Mouse (Mus musculus): ENCODE results near the gene Sgip1.

Sgip1 gene

GRCm38 (mm10) chr4:102840062-102840798 is 99.1 kb downstream of the Sgip1 start:
- no peak for DNase-seq (ENCODE audit: low read depth, low spot score)

GRCm38 (mm10) chr4:102840956-102841729 is 100.0 kb downstream of the Sgip1 start:
- DNase-seq (ENCODE audit: low read depth, low spot score): no peak

- DNase-seq (ENCODE audit: low read depth, low spot score): no peak
Observed at GRCm38 (mm10) chr4:102850498-102850897, 109.4 kb downstream of the Sgip1 start.

- no peak for DNase-seq (ENCODE audit: low read depth, low spot score)
Observed at GRCm38 (mm10) chr4:102851161-102851560, 110.1 kb downstream of the Sgip1 start.

GRCm38 (mm10) chr4:102852290-102852689 is 111.2 kb downstream of the Sgip1 start:
- peak; percentile 58 for DNase-seq (ENCODE audit: low read depth, low spot score)

- DNase-seq (ENCODE audit: low read depth, low spot score): no peak
Observed at GRCm38 (mm10) chr4:102852808-102853207, 111.7 kb downstream of the Sgip1 start.

GRCm38 (mm10) chr4:102853330-102854022 is 112.4 kb downstream of the Sgip1 start:
- DNase-seq (ENCODE audit: low read depth, low spot score): no peak

- DNase-seq (ENCODE audit: low read depth, low spot score): no peak
Observed at GRCm38 (mm10) chr4:102854928-102855892, 114.1 kb downstream of the Sgip1 start.

- DNase-seq (ENCODE audit: low read depth, low spot score): peak; percentile 85
Observed at GRCm38 (mm10) chr4:102856086-102856485, 115.0 kb downstream of the Sgip1 start.

- no peak for DNase-seq (ENCODE audit: low read depth, low spot score)
Observed at GRCm38 (mm10) chr4:102859259-102860194, 118.4 kb downstream of the Sgip1 start.

- no peak for DNase-seq (ENCODE audit: low read depth, low spot score)
Observed at GRCm38 (mm10) chr4:102862751-102863710, 121.9 kb downstream of the Sgip1 start.

GRCm38 (mm10) chr4:102866531-102866930 is 125.4 kb downstream of the Sgip1 start:
- no peak for DNase-seq (ENCODE audit: low read depth, low spot score)

- DNase-seq (ENCODE audit: low read depth, low spot score): no peak
Observed at GRCm38 (mm10) chr4:102871274-102871673, 130.2 kb downstream of the Sgip1 start.

GRCm38 (mm10) chr4:102883142-102883541 is 142.0 kb downstream of the Sgip1 start:
- no peak for DNase-seq (ENCODE audit: low read depth, low spot score)

GRCm38 (mm10) chr4:102884228-102884627 is 143.1 kb downstream of the Sgip1 start:
- DNase-seq (ENCODE audit: low read depth, low spot score): peak; percentile 57

- DNase-seq (ENCODE audit: low read depth, low spot score): no peak
Observed at GRCm38 (mm10) chr4:102886459-102886858, 145.4 kb downstream of the Sgip1 start.

GRCm38 (mm10) chr4:102886902-102887301 is 145.8 kb downstream of the Sgip1 start:
- DNase-seq (ENCODE audit: low read depth, low spot score): no peak

GRCm38 (mm10) chr4:102887770-102888689 is 146.9 kb downstream of the Sgip1 start:
- peak; percentile 88 for DNase-seq (ENCODE audit: low read depth, low spot score)
